Mouse (Mus musculus) erythroblast, embryonic 14.5 days (primary cell): ENCODE data around the gene Homez.

Experiments used
- GATA1 ChIP-seq: IDR thresholded peaks from 2 replicates; pipeline ENCODE4 v1.6.1; 2012; ENCODE audit warnings: low read length, inconsistent platforms, mixed read lengths
- TAL1 ChIP-seq: IDR thresholded peaks from 3 replicates; pipeline ENCODE4 v1.6.1; 2012; ENCODE audit warnings: low read length, inconsistent platforms, mixed read lengths

- no peak for TF ChIP-seq TAL1
- TF ChIP-seq GATA1 = no peak
These were observed 3.4 kb upstream of the Homez start for GRCm38 (mm10) chr14:54874165-54874564.
